Mouse (Mus musculus) CH12.LX (cell line): Measurements from ENCODE around the gene Itgav. TPM values are rescaled to one million over a fixed set of nuclear protein-coding genes. Genes with fewer than 3 reads are reported as not detected.
A peak's percentile ranks its signal among the peaks of the same experiment; 100 is the strongest.

Experiments
- DNase-seq: peaks from one replicate; pipeline ENCODE4 v3.0.0-alpha.2; 2013; ENCODE audit errors: extremely low read depth
- H3K27ac ChIP-seq: 2 replicates; pipeline ENCODE4 v1.5.1; 2012; ENCODE audit warnings: low read depth, mild to moderate bottlenecking, control low read depth, moderate library complexity; ENCODE audit not compliant: insufficient read depth
- H3K27me3 ChIP-seq: replicated peaks from 2 replicates; pipeline ENCODE3; 2012; ENCODE audit warnings: inconsistent platforms
- H3K36me3 ChIP-seq, 2 experiments: replicated peaks in 1 of 2; 2 replicates each; pipeline versions ENCODE3 to v1.6.1; 2012; ENCODE audit warnings: inconsistent platforms in 1 of 2, low read length in 1 of 2, mild to moderate bottlenecking in 1 of 2, mixed read lengths in 1 of 2, moderate library complexity in 1 of 2; ENCODE audit not compliant: control insufficient read depth in 1 of 2, insufficient read depth in 1 of 2
- H3K4me1 ChIP-seq, 2 experiments: 2 replicates each; pipeline ENCODE4 v1.6.1; 2012; ENCODE audit warnings: inconsistent platforms in 1 of 2, moderate library complexity in 1 of 2; ENCODE audit not compliant: insufficient read depth in 2 of 2, control insufficient read depth in 1 of 2
- H3K4me2 ChIP-seq: 2 replicates; pipeline ENCODE4 v1.6.1; 2012; ENCODE audit warnings: low read depth, mild to moderate bottlenecking, control low read depth; ENCODE audit not compliant: poor library complexity, insufficient read depth, severe bottlenecking
- H3K4me3 ChIP-seq, 3 experiments: fragments of 150-350 bp in 1 of 3; sonication (generic) in 1 of 3; replicated peaks in 1 of 3; 2 replicates each; pipeline versions ENCODE3 to v1.5.1; 2011 to 2012; ENCODE audit warnings: low read depth in 2 of 3, low read length in 2 of 3, mild to moderate bottlenecking in 2 of 3, moderate library complexity in 2 of 3, control low read depth in 1 of 3, improper control_type of control experiment in 1 of 3, inconsistent platforms in 1 of 3, mixed read lengths in 1 of 3; ENCODE audit not compliant: poor library complexity in 1 of 3
- H3K79me2 ChIP-seq: replicated peaks from 2 replicates; pipeline ENCODE4 v1.6.1; 2012; ENCODE audit warnings: mild to moderate bottlenecking, moderate library complexity; ENCODE audit not compliant: control insufficient read depth, poor library complexity, insufficient read depth, severe bottlenecking; ENCODE audit errors: extremely low read depth
- H3K9ac ChIP-seq: 2 replicates; pipeline ENCODE4 v1.6.1; 2012; ENCODE audit warnings: low read depth, mild to moderate bottlenecking, control low read depth, moderate library complexity; ENCODE audit not compliant: insufficient read depth
- H3K9me3 ChIP-seq: replicated peaks from 2 replicates; pipeline ENCODE3; 2012; ENCODE audit warnings: low read length, inconsistent platforms, mixed read lengths
- BHLHE40 ChIP-seq: IDR thresholded peaks from 2 replicates; pipeline ENCODE4 v1.6.1; 2011; ENCODE audit warnings: mild to moderate bottlenecking, low read depth, low read length, improper control_type of control experiment
- CHD2 ChIP-seq: IDR thresholded peaks from 2 replicates; pipeline ENCODE4 v1.6.1; 2011; ENCODE audit warnings: low read length, improper control_type of control experiment
- GABPA ChIP-seq: IDR thresholded peaks from 2 replicates; pipeline ENCODE4 v1.6.1; 2012; ENCODE audit warnings: low read depth, low read length, improper control_type of control experiment, inconsistent platforms; ENCODE audit not compliant: insufficient replicate concordance
- JUND ChIP-seq: conservative IDR thresholded peaks from 2 replicates; pipeline ENCODE4 v1.6.1; 2011; ENCODE audit warnings: low read depth, low read length, improper control_type of control experiment
- MAFK ChIP-seq: IDR thresholded peaks from 2 replicates; pipeline ENCODE4 v1.6.1; 2011; ENCODE audit warnings: low read length, improper control_type of control experiment; ENCODE audit not compliant: insufficient replicate concordance
- MEF2A ChIP-seq: IDR thresholded peaks from 2 replicates; pipeline ENCODE4 v1.6.1; 2014; ENCODE audit warnings: low read depth, mild to moderate bottlenecking, inconsistent platforms, low read length, improper control_type of control experiment, borderline replicate concordance
- MYC ChIP-seq: IDR thresholded peaks from 2 replicates; pipeline ENCODE4 v1.6.1; 2011; ENCODE audit warnings: low read depth, mild to moderate bottlenecking, improper control_type of control experiment, low read length
- RCOR1 ChIP-seq: conservative IDR thresholded peaks from 2 replicates; pipeline ENCODE4 v1.6.1; 2012; ENCODE audit warnings: low read depth, mild to moderate bottlenecking, inconsistent platforms, low read length, improper control_type of control experiment
- SIN3A ChIP-seq: IDR thresholded peaks from 2 replicates; pipeline ENCODE4 v1.6.1; 2012; ENCODE audit warnings: low read length, improper control_type of control experiment, inconsistent platforms
- ZMIZ1 ChIP-seq: IDR thresholded peaks from 2 replicates; pipeline ENCODE4 v1.6.1; 2012; ENCODE audit warnings: low read depth, mild to moderate bottlenecking, inconsistent platforms, low read length, improper control_type of control experiment
- dilution Hi-C: fragments of 300-500 bp; cut with MboI; formaldehyde crosslinking; loops from 2 replicates; pipeline ENCODE4 v1.14.3; 2020; ENCODE audit warnings: low sequenced_read_pairs; ENCODE audit not compliant: extremely low pct_unique_long_range_greater_than_20kb, extremely low pct_ligation_motif_present
- in situ Hi-C: fragments of 300-500 bp; cut with MboI; formaldehyde crosslinking; loops from 3 replicates; pipeline ENCODE4 v1.14.3; 2019; ENCODE audit warnings: low sequenced_read_pairs, low pct_ligation_motif_present, low pct_unique_long_range_greater_than_20kb, mixed read lengths
- polyA plus RNA-seq: library from polyadenylated mRNA; unstranded; fragments of >175 nt; gene quantifications from 2 replicates; pipeline ENCODE4 v1.2.1, GENCODE M21; 2012; ENCODE audit warnings: low read depth; ENCODE audit not compliant: insufficient read length
- total RNA-seq, 2 experiments: library from RNA; depleted of rRNA; stranded (reverse); fragments of 300-350 nt in 1 of 2; fragments of >200 nt in 1 of 2; gene quantifications; 2 replicates each; pipeline ENCODE4 v1.2.3; 2012 to 2014

Gene Itgav
- total and polyA plus RNA-seq, 3 experiments = 16.2 to 28.2 (median 25.5) TPM

- 0 out of 2 replicates have a peak, but pooled peaks have one; percentile 23 for TF ChIP-seq MYC
These were observed at the start of gene Itgav (continued) for GRCm38 (mm10) chr2:83723921-83724826.

GRCm38 (mm10) chr2:83674421-83674820 lies 49.8 kb upstream of the Itgav start:
- H3K9me3 ChIP-seq = no peaks in the 10 kb centered on the region
- no peaks in the 10 kb centered on the region for H3K27me3 ChIP-seq
- TF ChIP-seq ZMIZ1 = no peak
- TF ChIP-seq MAFK = no peak
- no peak for TF ChIP-seq SIN3A
- no peak for TF ChIP-seq GABPA
- no peak for TF ChIP-seq JUND
- TF ChIP-seq BHLHE40 = no peak
- TF ChIP-seq RCOR1 = no peak
- H3K79me2 ChIP-seq = peaks cover 2% of the 10 kb centered on the region; the same call in 1 of the 2 replicates
- H3K4me1 ChIP-seq = no peaks in the 10 kb centered on the region
- H3K9ac ChIP-seq = no peak overlapping the region
- no peak for DNase-seq
- dilution Hi-C loops (no loop called here), in situ Hi-C loops (loop anchor here (5.0 kb wide), 1 partner anchor 33 kb away; no protein-coding TSS in a partner anchor)
- peaks cover 24 to 67% of the 10 kb centered on the region in 2 experiments for H3K36me3 ChIP-seq
- no peak overlapping the region for H3K4me3 ChIP-seq
- no peak overlapping the region for H3K27ac ChIP-seq
- H3K4me2 ChIP-seq = no peak overlapping the region

GRCm38 (mm10) chr2:83674896-83675295 lies 49.3 kb upstream of the Itgav start:
- H3K36me3 ChIP-seq = peaks cover 24 to 63% of the 10 kb centered on the region in 2 experiments
- H3K4me2 ChIP-seq = no peak overlapping the region
- no peaks in the 10 kb centered on the region for H3K9me3 ChIP-seq
- peaks cover 2% of the 10 kb centered on the region; the same call in 1 of the 2 replicates for H3K79me2 ChIP-seq
- no peak overlapping the region for H3K27ac ChIP-seq
- H3K27me3 ChIP-seq = no peaks in the 10 kb centered on the region
- H3K4me1 ChIP-seq = no peaks in the 10 kb centered on the region
- dilution Hi-C loops = no loop called here
- TF ChIP-seq MEF2A = no peak
- TF ChIP-seq CHD2 = no peak
- no peak for TF ChIP-seq GABPA
- H3K4me3 ChIP-seq = no peak overlapping the region
- H3K9ac ChIP-seq = no peak overlapping the region
- no peak for DNase-seq
- in situ Hi-C loops = loop anchor here (5.0 kb wide), 1 partner anchor 32 kb away; no protein-coding TSS in a partner anchor
